Mouse (Mus musculus): ENCODE data around the gene Irf1. TPM values are rescaled to one million over a fixed set of nuclear protein-coding genes. Genes with fewer than 3 reads are reported as not detected.

Irf1 gene
- polyA plus RNA-seq, 1 experiment = 0.32 TPM

GRCm38 (mm10) chr11:53810749-53811148 is 40.9 kb downstream of the Irf1 start:
- no peak for TF ChIP-seq GATA1 (IDR thresholded peaks at IDR 0.05; ENCODE audit: low read length)

GRCm38 (mm10) chr11:53811312-53811711 is 41.5 kb downstream of the Irf1 start:
- TF ChIP-seq GATA1 (IDR thresholded peaks at IDR 0.05; ENCODE audit: low read length) = no peak

GRCm38 (mm10) chr11:53813001-53813868 is 43.4 kb downstream of the Irf1 start:
- TF ChIP-seq GATA1 (IDR thresholded peaks at IDR 0.05; ENCODE audit: low read length) = no peak

DNA sequence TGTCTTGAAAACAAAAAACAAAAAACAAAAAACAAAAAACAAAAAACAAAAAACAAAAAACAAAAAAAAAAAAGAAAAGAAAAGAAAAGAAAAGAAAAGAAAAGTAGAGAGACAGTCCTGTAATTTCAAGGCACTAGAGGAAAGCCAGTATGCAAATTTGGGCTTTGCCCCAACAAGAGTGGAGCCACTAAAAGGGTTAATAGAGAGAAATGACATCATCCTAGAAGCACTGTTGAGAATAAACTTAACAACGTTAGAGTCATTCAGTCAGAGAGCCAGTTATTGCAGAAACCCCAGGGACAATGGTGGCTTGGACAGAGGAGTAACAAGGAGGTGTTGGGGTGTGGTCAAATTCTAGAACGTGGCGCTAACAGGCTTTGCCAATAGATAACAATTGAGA is 45.0 kb downstream of the Irf1 start:
- TF ChIP-seq GATA1 (IDR thresholded peaks at IDR 0.05; ENCODE audit: low read length) = no peak

DNA sequence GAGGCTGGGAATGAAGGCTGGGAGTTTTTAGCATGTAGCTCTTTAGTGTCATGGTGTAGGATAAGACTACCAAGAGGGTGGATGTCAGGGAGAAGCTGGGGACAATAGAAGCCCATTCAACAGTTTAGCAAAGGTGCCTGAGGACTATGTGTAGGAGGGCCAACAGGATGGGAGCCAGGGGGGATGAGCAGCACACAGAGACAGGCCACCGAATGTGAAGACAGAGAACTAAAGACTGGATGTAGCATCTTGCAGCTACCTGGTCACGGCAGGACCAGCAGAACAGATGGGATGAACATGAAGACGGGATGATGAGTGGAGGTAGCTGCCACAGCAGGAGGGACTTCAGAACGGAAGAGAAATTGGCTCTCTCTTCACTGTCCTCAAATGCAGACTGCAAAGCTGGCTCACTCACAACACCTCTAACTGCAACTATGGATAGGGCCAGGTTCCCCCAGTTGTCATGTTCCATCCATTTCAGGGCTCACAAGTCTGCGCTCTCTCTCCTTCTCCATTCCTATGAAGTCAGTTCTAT is 47.1 kb downstream of the Irf1 start:
- TF ChIP-seq GATA1 (IDR thresholded peaks at IDR 0.05; ENCODE audit: low read length) = no peak

GRCm38 (mm10) chr11:53818794-53819193 is 49.0 kb downstream of the Irf1 start:
- no peak for TF ChIP-seq GATA1 (IDR thresholded peaks at IDR 0.05; ENCODE audit: low read length)

GRCm38 (mm10) chr11:53819511-53819910 is 49.7 kb downstream of the Irf1 start:
- TF ChIP-seq GATA1 (IDR thresholded peaks at IDR 0.05; ENCODE audit: low read length) = no peak

DNA sequence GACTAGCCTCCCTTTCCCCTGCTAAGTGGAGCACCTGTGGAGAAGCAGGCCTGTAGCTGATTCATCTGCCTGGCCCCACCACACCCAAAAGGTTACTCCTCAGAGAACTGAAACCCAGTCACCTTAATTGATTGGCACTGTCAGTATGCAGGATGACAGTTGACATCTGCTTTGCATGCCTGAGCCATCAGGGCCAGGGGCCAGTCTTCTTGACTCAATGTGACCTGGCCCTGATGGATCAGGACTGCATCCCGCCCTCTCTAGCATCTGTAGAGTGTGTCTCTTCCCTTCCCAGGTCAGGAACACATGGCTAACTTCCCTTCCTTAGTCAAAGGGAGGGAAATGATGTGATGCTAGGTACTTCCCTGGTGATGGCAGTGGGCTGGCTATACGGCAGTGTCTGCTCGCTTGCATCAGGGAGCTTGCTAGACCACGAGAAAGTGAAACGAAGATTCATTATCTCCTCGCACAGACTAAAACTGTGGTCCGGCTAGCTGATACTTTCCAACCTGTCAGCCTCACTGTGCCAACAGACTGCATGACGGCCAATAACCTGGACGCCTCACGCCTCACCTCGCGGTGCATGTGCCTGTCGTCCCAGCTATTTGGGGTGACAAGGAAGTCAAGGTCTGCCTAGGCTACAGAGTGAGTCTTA is 50.8 kb downstream of the Irf1 start:
- no peak for TF ChIP-seq GATA1 (IDR thresholded peaks at IDR 0.05; ENCODE audit: low read length)

GRCm38 (mm10) chr11:53821230-53821944 is 51.6 kb downstream of the Irf1 start:
- TF ChIP-seq GATA1 (IDR thresholded peaks at IDR 0.05; ENCODE audit: low read length) = no peak

GRCm38 (mm10) chr11:53821945-53822338 is 52.1 kb downstream of the Irf1 start:
- no peak for TF ChIP-seq GATA1 (IDR thresholded peaks at IDR 0.05; ENCODE audit: low read length)

DNA sequence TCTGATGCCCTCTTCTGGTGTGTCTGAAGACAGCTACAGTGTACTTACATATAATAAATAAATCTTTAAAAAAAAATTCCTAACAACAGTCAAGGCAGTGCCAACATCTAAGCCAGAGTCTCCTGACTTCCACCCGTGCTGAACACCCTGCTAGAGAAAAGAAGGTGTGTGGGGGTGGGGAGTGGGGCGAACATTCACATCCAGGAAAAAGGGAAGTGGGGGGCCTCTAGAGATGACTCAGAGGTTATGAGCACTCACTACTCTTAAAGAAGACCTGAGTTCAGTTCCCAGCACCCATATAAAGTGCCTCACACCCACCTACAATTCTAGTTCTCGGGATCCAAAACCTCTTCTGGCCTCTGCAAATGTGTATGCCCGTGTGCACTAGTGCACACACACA is 55.6 kb downstream of the Irf1 start:
- TF ChIP-seq GATA1 (IDR thresholded peaks at IDR 0.05; ENCODE audit: low read length) = no peak

Other genes starting within 250 kb of the Irf1 start
- 6.9 and 7.2 TPM in 2 replicates for gene Kif3a, start 202.6 kb upstream of the Irf1 start, polyA plus RNA-seq (2012)
- 0.81 TPM in 1 of 2 replicates, not detected in the other for gene Il4, start 151.3 kb upstream of the Irf1 start, polyA plus RNA-seq (2012)
- gene Il13, start 135.3 kb upstream of the Irf1 start, polyA plus RNA-seq (2012) = not detected in 2 replicates
- 16.0 and 16.3 TPM in 2 replicates for gene Rad50, start 62.7 kb upstream of the Irf1 start, polyA plus RNA-seq (2012)
- gene Il5, start 49.2 kb upstream of the Irf1 start, polyA plus RNA-seq (2012) = not detected in 2 replicates
- not detected in 2 replicates for gene Gm17334, start 3.2 kb downstream of the Irf1 start, polyA plus RNA-seq (2012)
- not detected in 2 replicates for gene Gm12216, start 89.2 kb downstream of the Irf1 start, polyA plus RNA-seq (2012)
- 7.4 and 8.4 TPM in 2 replicates for gene Slc22a5, start 121.6 kb downstream of the Irf1 start, polyA plus RNA-seq (2012)
- not detected in 2 replicates for gene Slc22a21, start 210.3 kb downstream of the Irf1 start, polyA plus RNA-seq (2012)